Mouse (Mus musculus) G1E (cell line): Measurements from ENCODE around the gene Eef1akmt2.

Source experiments
- CTCF ChIP-seq: IDR thresholded peaks from 2 replicates; pipeline ENCODE4 v1.5.1; 2012; ENCODE audit warnings: low read depth, low read length, inconsistent platforms, mixed read lengths
- GATA1 ChIP-seq: IDR thresholded peaks from 2 replicates; pipeline ENCODE4 v1.6.1; 2012; ENCODE audit warnings: borderline replicate concordance, low read length, inconsistent platforms, mixed read lengths

DNA sequence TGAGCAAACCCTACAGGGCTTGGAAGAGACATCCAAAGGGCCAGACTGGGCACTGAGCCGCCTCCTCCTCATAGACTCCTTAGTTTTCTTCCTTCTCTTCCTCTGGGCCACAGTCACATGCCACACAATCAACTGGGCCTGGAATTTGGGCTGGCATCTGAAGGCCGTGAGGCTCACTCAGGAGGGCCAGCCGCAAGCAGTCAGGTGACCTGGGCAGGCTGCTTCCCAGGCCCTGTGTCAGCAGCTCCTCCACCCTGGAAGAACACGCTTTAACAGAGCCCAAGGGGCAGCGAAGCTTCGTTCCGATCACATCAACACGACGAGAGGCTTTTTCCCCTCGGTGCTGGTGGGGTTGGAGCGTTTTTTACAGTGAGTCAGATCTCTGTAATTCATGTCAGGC, 49.8 kb downstream of the Eef1akmt2 start:
- TF ChIP-seq CTCF (no peak), GATA1 (no peak)
